Mouse (Mus musculus) E14TG2a.4 (cell line): ENCODE results near the gene Paxip1.

Source experiments
- CTCF ChIP-seq: conservative IDR thresholded peaks from 2 replicates; pipeline ENCODE4 v1.5.1; 2014; ENCODE audit warnings: low read length
- POU5F1 ChIP-seq: IDR thresholded peaks from 2 replicates; pipeline ENCODE4 v1.6.1; 2014; ENCODE audit warnings: low read length, borderline replicate concordance

DNA sequence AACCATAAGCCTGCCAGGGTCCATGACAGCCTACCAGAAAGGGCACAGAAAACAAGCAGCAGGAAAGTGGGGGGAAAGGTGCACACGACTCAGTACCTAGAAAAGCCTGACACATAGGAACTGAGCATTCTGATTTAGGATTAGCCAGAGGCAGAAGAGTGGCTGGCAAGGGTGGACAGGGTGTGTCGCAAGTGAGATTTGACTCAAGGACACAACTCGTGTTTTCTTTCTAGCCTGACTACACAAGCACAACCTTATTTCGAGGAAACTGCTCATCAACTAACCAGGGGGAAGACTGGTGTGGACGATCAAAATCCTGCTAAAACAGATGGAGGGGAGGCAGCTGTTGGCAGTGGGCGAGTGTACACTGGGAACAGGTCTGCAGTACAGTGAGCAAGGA is 52.3 kb downstream of the Paxip1 start:
- TF ChIP-seq CTCF: no peak
- TF ChIP-seq POU5F1: no peak
